Mouse (Mus musculus) urinary bladder, postnatal 36 days (tissue): Measurements from ENCODE around the gene Gdpd5.

ENCODE experiments used
- DNase-seq, 2 experiments: peaks; one replicate each; pipeline ENCODE4 v3.0.0; 2022; ENCODE audit warnings: low spot score in 2 of 2, mixed read lengths in 1 of 2

Gene Gdpd5

DNA sequence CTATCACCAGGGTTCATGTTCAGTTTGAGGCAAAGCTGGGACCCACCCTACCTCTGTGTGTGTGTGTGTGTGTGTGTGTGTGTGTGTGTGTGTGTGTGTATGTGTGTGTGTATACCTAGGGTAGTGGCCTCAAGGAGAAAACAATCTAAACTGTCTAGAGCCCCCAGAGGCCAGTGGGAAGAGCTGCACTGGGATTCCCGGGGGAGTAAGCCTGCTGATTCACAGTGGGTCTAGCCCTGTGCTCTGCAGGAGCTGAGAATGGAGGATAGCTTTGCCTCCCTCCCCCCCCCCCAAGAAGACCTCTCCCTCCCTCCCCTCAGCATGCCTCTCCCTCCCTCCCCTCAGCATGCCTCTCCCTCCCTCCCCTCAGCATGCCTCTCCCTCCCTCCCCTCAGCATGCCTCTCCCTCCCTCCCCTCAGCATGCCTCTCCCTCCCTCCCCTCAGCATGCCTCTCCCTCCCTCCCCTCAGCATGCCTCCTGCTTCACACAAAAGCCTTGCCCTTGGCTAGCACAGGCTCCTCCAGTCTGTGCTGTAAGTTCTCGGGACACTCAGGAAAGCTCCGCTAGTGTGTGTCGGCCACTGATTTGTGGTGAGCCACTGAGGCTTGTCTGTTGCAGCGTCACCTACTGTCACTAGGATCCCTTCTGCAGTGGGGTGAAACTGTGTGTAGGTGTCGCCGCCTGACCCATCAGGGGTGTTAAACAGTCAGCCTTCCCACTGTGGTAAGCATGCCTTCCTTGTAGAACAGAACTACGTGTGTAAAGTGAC is 24.4 kb downstream of the Gdpd5 start:
- DNase-seq: no peak

DNA sequence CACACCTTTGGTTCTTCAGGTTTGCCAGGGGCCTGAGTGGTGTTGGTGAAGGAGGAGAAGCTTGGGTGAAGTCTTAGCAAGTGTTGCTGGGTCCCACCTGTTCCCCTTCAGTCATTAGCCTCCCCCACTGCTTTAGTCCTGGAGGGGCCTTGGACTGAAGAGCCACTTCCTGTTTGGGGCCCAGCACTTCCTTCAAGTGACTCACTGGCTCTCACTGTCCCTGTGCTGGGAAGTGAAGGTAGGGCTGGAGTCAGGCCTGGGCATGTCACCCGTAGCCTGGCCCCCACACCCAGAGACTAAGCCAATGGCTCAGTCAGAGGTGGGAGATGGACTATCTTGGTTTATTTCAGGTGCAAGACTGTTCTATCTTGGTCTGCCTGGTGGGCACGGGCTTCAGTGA is 26.4 kb downstream of the Gdpd5 start:
- peak in 1 of 2 experiments; percentile 50 for DNase-seq

DNA sequence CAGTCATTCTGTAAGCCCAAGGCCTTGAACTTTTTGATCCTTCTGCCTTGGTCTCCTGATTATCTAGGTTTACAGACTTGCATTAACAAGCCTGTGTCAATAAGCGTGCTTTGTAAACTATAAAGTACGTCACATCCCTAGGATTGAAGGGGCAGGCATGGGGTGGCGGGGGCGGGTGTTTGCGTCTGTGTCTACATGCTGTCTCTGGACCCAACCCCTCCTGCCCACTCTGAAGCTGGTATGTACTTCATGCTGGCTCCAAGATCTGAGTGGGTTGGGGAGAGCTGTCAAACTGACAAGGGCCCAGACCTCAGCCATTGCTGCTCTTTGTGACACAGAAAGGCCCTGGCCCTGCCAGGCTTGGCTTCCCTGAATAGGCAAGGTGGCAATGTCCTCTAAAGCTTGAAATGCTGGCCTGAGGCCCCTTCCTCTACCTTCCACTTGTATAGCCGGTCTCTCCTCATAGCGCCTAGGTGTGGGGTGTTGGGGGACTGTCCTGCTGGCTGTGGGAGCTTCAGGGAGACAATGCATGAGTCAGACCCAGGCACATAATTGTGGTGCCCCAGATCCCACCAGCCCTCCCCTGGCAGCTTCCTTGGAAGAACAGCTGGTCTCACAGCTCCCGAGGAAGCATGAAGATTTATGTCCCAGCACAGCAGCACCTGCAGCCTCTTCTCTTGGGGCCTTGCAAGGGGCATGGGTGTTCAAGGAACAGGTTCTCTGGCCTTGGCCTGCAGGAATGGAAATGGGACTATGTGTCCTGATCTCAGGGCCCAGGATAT is 28.4 kb downstream of the Gdpd5 start:
- DNase-seq: peak in 1 of 2 experiments; percentile 49

DNA sequence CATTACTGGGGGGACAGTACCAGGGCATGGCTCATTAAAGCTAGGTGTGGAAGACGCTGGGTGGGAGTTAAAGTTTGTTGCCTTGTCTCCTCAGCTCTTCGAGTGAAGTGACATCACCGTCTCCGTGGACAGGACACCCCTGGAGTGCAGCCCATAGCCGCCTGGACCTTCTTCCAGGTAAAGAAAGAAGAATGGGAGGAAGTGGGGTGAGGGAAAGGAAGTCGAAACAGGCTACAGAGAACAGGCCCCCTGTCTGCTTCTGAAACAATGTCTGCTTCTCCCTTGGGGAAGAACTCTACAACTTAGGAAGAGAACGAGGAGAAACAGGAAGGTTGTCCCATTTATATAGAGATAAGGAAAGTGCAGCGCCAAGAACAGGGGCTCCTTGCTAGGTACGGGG is 29.1 kb downstream of the Gdpd5 start:
- DNase-seq: no peak

DNA sequence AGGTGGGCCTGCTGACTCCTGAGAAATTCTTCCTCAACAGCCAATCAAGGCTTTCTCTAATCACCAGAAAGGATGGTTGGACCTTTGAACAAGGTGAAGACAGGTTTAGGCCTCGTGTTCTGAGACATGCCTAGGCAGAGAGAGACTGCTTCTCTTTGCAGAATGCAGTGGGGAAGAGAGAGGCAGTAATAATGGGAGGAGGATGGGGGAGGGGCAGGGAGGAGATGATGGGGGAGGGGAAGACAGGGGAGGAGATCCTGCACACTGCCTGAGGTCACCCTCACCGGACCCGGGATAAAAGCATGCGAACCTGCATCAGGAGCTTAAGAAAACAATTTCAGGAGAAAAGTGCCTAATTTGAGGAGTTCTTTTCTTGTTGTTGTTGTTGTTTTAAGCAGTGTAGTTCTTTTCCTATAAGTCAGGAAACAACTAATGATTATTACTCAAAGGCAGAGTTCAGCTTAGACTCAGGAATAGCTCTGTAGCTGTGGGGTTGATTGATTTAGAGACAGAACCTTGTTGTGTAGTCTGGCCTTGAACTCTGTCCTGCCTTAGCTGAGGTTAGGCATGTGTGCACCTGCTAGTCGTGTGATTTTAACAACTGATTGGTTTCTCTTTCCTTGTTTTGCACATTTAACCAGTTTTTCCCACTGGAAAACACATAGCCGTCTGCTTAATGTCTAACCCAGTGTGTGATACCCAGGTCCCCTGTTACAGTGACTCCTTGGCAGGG is 30.0 kb downstream of the Gdpd5 start:
- DNase-seq: no peak

DNA sequence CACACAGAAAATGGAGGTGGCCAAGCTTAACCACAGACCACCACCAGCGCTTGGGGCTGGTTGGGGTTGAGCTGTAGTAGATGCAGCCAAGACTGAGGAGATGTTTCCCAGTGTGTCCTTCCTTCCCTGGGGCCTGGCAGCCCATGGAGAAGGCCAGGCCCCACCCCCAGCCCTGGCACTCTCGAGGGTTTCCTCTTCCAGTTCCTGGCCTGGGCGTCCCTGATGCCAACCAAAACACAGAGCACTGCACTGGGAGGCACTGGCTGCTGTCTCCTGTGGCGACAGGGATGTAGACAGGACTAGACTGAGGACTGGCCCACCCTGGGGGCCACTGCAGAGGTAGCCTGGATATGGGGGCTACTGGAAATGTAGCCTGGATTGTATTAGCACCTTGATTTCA is 33.8 kb downstream of the Gdpd5 start:
- peak in 1 of 2 experiments; percentile 46 for DNase-seq

DNA sequence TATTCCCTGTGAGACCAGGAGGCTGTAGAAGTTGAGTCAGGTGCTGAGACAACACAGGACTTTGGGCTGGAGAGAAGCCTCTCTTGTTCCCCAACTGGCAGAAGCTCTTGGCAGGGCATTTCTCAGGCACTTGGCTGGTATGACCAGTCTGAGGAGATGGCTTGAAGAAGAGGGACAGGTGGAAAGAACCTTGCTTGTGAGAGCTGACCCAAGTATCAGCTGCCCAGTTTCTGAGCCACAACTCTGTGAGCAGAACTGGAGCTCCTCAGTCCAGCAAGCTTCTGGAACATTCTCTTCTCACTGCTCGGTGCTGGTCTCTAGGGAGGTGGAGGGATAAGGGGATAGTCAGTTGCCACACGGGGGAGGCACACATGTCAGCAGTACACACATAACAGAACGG is 38.1 kb downstream of the Gdpd5 start:
- DNase-seq: no peak

DNA sequence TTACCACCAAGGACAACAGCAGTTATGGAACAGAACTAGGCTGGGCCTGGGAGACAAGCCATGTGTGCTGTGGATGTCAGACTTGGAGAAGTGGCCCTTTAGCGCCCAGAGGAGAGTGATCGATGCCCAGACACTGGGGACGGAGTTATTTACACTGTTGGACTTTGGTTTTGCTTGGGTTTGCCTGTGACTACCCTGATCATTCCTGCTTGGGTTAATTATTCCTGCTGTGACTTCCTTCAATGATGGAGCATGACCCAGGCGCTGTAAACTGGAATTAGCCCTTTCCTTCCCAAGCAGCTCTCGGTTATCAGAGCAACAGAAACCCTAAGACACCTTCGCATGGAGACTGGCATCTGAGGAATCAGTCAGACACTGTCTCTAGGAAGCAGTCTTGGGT is 39.8 kb downstream of the Gdpd5 start:
- DNase-seq: no peak

DNA sequence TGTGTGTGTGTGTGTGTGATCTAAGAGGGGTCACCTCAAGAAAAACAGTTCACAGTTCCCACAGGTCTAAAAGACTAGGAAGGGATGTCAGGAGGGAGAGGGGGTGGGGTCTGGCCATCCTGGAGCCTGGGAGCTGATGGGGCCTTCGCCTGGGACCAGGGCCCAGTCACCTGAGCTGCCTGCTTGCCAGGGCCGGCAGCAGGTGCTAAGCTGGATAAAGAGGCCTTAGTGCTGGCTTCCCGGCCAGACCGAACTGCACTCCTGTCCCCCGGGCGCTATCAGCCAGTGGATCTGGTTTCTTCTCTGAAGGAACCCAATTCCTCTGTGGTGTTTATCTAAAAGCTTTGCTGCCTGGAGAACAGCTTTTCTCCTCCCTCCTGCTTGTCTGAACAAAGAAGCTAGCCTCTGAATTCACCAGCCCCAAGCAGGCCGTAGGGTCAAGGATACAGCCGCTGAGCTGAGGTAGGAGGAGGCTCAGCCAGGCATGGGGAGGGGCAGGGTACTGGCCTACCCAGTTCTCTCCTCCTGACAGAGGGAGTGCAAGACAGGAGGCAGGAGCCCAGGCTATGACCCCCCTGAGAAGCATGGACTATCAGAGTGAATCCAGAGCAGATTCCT is 43.4 kb downstream of the Gdpd5 start:
- peak; percentile 46 to 64 for DNase-seq

DNA sequence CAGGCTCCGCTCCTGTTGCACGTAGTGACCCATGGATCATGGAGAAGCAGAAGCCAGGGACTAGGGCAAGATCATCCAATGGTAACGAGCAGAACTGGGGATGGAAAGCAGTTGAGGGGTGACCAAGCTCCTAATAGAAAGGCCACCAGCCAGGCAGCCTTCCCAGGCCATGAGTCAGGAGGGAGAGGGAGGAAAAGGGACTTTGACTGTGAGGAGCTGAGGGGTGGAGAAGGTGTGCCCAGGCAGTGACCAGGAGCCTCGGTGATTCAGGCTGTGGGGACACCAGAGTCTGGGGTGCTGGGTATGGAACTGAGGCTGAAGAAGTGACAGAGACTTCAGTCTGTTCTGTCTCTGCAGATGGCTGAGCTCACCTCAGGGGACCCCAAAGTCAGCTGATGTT is 44.5 kb downstream of the Gdpd5 start:
- no peak for DNase-seq

DNA sequence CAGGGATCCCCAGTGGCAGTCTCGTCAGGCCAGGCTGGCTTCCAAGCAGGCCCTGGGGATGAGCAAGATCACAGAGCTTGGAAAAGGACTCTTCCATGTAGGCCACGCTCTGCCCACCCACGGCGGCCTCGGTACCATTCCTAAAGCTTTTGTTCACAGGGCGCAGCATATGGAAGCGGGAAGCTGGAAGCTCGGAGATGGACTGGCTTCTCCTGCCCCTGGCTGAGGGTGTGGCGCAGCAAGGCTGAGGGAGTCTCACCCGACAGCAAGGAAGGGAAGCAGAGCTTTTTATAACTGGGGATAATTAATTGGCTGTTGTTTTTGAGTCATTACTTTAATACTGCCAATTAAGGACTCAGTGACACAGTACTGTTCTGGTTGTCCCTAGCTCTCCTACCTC is 45.8 kb downstream of the Gdpd5 start:
- DNase-seq: no peak

DNA sequence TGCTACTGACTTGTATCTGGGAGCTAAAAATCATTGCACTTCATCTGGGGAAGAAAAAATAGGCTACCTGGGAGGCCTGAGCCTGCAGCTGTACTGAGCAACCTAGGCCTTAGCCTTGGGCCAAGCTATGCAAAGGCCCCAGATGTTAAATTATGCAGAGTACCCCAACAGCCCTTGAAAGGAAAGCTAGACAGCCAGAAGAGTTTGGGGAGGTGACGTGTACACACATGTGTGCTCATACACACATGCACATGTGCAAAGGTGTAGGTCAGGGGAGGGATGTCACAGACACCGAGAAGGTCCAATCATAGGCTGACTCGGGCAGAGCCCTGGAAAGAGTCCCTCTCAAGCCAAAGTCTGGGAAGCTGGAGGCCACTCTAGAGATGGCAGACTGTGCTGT is 46.8 kb downstream of the Gdpd5 start:
- DNase-seq: no peak

DNA sequence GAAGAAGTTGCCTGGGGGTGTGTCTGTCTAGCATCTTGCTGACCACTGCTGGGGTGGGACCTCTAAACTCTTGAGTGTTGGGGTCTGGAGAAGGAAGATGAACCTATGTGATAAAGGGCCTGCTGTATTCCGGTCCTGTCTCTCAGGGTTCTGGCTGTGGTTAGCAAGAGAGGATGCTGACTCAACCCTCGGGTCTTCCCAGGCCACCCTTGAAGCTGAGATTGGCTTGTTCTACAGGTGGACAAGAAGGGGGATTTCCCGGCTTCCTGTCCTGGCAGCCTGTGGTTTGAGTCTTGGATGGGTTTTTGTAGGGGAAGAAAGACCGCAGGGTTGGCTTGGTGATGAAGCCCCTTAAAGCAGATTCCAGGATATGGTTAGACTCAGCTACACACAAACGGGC is 47.6 kb downstream of the Gdpd5 start:
- DNase-seq: no peak

DNA sequence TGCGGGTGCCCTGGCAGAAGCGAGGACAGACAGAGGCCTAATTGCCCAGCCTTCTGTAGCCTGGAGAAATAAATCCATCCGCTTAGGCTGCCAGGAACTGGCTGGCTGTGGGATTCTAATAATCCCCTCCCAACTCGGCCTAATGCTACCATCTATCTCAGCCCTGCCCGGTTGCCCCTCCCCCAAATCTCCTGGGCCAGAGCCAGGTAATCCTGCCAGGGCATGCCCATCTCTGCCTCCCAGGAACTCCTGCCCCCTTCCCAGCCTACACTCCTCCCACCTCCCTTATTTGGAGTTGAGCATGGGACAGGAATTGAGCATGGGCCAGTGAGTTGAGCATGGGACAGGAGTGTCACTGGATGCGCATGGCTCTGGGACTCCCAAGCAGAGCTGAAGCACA is 48.6 kb downstream of the Gdpd5 start:
- DNase-seq: no peak

DNA sequence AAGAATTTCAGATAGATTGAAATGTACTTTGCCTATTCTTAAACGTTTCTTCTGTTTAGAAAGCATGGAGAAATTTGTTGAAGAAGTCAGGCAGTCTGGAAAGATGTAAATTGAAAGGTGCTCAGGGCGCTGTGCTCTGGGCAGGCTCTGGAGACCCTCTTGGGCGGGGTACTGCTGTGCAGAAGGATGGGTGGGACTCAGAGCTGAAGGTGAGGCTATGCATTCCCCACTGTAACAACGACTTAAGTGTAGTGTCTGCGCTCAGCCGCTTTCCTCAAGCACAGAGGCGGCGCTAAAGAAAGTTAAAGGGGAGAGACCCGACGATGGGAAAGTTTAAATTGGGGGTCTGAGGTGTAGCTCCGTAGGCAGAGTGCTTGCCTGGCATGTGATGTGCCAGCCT is 49.0 kb downstream of the Gdpd5 start:
- DNase-seq: no peak

DNA sequence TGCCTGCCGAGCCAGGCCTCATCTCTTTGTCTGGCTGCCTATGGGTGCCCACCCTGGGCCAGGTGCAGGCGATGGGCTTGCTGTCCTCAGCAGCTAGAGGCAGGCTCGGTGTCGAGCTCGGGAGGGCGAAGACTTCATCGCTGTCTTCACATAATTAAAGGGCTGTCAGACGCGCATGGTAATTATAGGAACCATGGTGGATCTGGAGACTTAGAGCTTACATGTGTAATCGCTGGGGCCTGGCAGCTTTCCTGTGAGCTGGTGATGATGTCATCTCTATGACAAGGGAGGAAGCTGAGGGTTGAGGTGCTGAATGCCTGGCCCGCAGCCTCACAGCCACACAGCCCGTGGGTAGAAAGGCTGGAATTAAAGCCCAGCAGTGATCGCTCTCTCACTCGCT is 51.0 kb downstream of the Gdpd5 start:
- no peak for DNase-seq

DNA sequence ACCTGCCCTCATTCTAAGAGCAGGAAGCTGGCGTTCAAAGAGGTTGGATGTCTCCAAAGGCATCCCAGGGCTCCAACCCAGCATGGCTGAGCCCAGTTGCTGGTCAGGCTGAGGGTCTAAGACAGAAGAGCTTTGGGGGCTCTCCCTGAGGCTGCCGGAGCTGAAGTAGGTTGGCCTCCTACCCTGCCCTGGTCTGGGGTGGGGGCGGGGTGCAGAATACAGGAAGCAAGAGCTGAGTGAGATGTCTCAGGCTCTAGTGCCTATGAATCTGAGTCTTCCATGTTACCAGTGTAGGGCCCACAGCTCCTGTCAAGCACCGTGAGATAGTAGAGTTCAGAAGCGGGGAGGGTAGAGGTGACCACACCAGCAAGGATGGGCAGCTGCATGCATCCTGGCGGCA is 51.6 kb downstream of the Gdpd5 start:
- DNase-seq: no peak

DNA sequence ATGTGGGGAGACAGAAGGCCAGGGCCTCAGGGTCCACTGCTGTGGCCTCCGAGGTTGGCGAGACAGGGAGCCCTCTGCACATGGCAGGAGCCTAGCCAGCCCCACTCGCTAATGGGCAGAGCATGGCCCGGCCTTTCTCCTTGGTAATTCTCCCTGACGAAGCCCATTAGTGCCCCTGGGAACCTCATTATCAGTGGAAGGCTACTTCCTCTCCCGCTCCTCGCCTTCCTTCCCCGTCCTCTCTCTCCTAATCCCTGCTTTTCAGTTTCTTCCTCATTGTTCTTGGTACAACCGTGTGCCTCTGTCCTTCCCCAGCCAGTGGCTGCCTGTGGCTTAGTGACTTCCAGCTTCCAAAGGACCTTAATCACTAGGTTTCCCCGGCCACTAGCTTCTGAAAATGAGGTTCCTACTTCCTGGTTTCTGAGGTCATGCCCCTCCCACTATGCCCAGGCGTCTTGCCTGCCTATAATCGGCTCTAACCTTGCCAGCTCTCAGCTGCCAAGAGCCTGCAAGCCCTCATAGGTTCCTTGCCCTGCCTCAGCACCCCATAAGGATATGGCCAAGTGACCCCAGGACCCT is 53.5 kb downstream of the Gdpd5 start:
- no peak for DNase-seq

DNA sequence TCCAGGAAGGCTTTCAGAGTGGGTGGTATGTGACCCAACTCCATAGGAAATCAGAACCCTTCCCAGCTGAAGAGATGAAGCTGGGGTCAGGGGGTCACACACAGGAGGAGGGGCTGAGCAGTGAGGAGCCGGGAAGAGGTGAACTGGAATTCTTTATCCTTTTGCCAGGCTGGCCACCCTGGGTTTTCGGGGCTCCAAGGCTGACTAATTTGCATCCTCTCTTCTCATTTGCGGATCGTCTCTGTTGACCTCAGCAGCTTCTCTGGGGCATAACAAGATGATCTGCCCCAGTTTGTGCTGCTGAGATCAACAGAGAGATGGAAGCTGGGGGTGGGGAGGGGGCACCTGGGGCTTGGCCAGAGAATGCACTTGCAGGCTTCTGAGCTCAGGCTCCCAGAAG is 55.3 kb downstream of the Gdpd5 start:
- DNase-seq: no peak

DNA sequence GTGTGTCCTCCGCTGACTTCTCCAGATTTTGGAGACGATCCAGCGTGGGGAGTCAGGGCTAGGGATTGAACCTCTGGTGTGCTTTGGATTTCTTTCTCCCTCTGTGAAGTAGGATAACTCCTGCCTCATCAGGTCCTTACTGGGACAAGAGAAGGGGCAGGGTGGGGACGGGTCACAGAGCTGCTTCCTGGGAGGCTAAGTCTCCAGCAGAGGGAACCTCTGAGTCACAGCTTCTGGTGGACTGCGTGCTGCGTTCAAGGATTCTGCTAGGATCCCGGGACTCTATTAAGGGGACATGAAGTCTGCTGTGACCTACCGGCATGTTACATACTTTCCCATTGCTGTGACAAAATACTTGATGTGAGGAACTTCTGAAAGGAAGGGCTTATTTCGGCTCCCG is 57.7 kb downstream of the Gdpd5 start:
- DNase-seq: no peak

DNA sequence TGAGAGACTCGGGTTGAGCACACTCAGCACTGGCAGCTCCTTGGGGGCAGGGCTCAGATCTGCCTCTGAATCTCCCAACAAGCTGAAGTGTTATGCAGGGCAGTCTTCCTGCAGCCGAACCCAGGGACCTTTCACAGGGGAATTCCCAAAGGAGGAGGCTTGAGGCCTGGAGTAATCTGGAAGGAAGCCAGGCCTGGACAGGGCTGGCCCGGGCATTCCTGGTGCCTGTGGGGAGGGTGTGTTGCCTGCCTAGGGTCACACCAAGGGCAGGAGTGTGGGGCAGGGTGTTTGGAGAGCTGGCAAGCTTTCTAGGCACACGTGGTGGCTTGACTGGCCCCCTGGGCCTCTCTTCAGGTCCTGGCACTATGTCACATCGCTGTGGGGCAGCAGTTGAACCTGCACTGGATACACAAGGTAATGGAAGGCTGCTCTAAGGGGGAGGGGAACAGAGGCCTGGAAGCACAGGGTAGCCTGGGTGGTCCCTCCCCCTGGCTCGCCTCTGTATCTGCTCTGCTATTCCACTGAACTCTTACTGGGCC is 60.4 kb downstream of the Gdpd5 start:
- peak; percentile 23 to 75 for DNase-seq

DNA sequence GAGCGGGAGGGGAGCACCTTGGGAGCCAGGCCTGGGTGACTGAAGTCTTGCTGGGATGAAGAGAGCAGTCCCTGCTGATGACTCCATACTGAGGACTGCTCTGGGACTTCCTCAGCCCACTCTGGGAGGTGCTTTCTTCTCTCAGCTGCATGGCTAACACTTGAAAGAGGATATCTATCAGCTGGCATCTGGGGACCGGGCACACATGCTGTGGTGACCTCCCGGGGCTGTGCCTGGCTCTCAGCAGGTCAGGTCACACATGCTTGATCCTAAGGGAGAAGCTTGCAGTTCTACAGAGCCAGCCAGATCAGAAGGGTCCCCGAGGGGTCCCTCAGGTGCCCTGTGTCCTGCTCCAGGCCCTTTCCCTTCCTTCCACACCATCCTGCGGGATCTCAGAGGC is 62.0 kb downstream of the Gdpd5 start:
- no peak for DNase-seq
